Mouse (Mus musculus) bone marrow, adult 2 months (tissue): ENCODE data around the gene Gpt2. TPM values are rescaled to one million over a fixed set of nuclear protein-coding genes. Genes with fewer than 3 reads are reported as not detected.

Experiments
- H3K27ac ChIP-seq: fragments of 200-500 bp; 2 replicates; pipeline ENCODE4 v1.5.1; 2012; ENCODE audit warnings: low read depth, mild to moderate bottlenecking, control low read depth, inconsistent platforms, low read length; ENCODE audit not compliant: control insufficient read depth, poor library complexity, insufficient read depth
- H3K4me1 ChIP-seq: fragments of 200-500 bp; 2 replicates; pipeline ENCODE4 v1.6.1; 2011; ENCODE audit warnings: low read length; ENCODE audit not compliant: control insufficient read depth, insufficient read depth
- H3K4me3 ChIP-seq: fragments of 200-500 bp; replicated peaks from 2 replicates; pipeline ENCODE3; 2011; ENCODE audit warnings: mild to moderate bottlenecking, low read depth, low read length, control low read depth; ENCODE audit not compliant: control insufficient read depth
- CTCF ChIP-seq: fragments of 200-500 bp; IDR thresholded peaks from 2 replicates; pipeline ENCODE4 v1.5.1; 2011; ENCODE audit warnings: low read length, control low read depth; ENCODE audit not compliant: control insufficient read depth, insufficient read depth
- POLR2A ChIP-seq: fragments of 200-500 bp; IDR thresholded peaks from 2 replicates; pipeline ENCODE4 v1.6.1; 2011; ENCODE audit warnings: low read depth, mild to moderate bottlenecking, control low read depth, low read length, borderline replicate concordance; ENCODE audit not compliant: control insufficient read depth
- WGBS: fragments of 180-500 bp; shearing (Covaris S2); methylation state at CpG from one replicate; pipeline ENCODE4 v1.1.7; 2018; 5-methylcytosine and 5-hydroxymethylcytosine counted together
- polyA plus RNA-seq: library from polyadenylated mRNA; stranded (reverse); fragments of >200 nt; gene quantifications from 2 replicates; pipeline ENCODE4 v1.2.4, GENCODE M21; 2011; ENCODE audit warnings: low replicate concordance; ENCODE audit not compliant: missing spikeins, insufficient read depth, insufficient read length

Gene Gpt2
- polyA plus RNA-seq, 1 experiment: 4.0 TPM

GRCm38 (mm10) chr8:85504704-85505103 is 12.3 kb downstream of the Gpt2 start:
- WGBS: 84% methylated on average over 6 of the region's 6 CpGs
- TF ChIP-seq CTCF (no peak), POLR2A (no peak)
- H3K27ac ChIP-seq: no peak overlapping the region
- no peak overlapping the region for H3K4me3 ChIP-seq
- H3K4me1 ChIP-seq: peaks cover 2% of the 10 kb centered on the region; the same call in 1 of the 2 replicates

GRCm38 (mm10) chr8:85506620-85507019 is 14.2 kb downstream of the Gpt2 start:
- 73% methylated on average over 4 of the region's 4 CpGs for WGBS
- Histone ChIP-seq H3K4me3 (no peak overlapping the region), H3K4me1 (peaks cover 2% of the 10 kb centered on the region; the same call in 1 of the 2 replicates), H3K27ac (no peak overlapping the region)
- no peak for TF ChIP-seq CTCF
- TF ChIP-seq POLR2A: no peak

- 76% methylated on average over 4 of the region's 4 CpGs for WGBS
- no peak overlapping the region for H3K27ac ChIP-seq
These were observed 16.3 kb downstream of the Gpt2 start for GRCm38 (mm10) chr8:85508661-85509060.

DNA sequence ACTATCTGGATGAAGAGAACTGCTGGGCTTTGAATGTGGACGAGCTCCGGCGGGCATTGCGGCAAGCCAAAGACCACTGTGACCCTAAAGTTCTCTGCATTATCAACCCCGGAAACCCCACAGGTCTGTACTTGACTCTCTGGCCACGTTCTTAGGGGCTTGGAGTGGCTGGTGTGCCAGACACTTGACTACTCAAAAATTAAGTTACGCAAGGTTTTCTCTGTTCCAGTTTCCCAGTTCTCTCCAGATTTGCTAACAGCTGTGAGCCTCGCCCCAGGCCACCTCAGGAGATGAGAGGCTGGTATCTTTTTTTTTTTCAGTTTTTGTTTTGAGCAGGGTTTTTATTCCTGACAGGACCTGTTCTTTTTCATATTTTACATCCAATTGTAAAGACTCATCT is 19.9 kb downstream of the Gpt2 start:
- Histone ChIP-seq H3K27ac (no peak overlapping the region), H3K4me1 (no peaks in the 10 kb centered on the region), H3K4me3 (no peak overlapping the region)
- WGBS: 77% methylated on average over 8 of the region's 8 CpGs
- TF ChIP-seq POLR2A (no peak), CTCF (no peak)

More at GRCm38 (mm10) chr8:85508661-85509060, 16.3 kb downstream of the Gpt2 start:
- TF ChIP-seq CTCF (no peak), POLR2A (no peak)
- Histone ChIP-seq H3K4me3 (no peak overlapping the region), H3K4me1 (no peaks in the 10 kb centered on the region)

DNA sequence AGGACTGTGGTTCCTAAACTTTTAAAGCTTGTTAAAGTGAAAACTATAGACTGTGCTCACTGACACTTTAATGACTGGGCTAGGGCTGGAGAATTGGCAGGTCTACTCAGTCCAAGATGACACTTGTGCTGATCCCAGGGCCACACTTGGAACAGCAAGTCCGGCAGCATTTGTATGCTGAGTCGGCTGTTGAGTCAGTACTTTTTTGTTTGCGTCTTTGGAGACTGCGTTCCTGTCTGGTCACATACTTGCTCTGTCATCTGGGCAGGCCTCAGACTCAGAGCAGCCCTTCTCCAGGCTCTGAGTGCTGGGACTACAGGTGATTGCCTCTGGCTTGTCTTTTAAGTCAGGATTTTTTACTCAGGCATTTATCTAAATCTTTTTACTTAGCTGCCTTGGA is 20.9 kb downstream of the Gpt2 start:
- 84% methylated on average over 4 of the region's 4 CpGs for WGBS
- Histone ChIP-seq H3K27ac (no peak overlapping the region), H3K4me3 (no peak overlapping the region), H3K4me1 (no peaks in the 10 kb centered on the region)
- TF ChIP-seq CTCF: no peak
- TF ChIP-seq POLR2A: no peak

GRCm38 (mm10) chr8:85515391-85515790 is 23.0 kb downstream of the Gpt2 start:
- no peak overlapping the region for H3K27ac ChIP-seq
- WGBS: 50% methylated on average over 7 of the region's 7 CpGs
- TF ChIP-seq CTCF (no peak), POLR2A (no peak)
- no peaks in the 10 kb centered on the region for H3K4me1 ChIP-seq
- H3K4me3 ChIP-seq: no peak overlapping the region

DNA sequence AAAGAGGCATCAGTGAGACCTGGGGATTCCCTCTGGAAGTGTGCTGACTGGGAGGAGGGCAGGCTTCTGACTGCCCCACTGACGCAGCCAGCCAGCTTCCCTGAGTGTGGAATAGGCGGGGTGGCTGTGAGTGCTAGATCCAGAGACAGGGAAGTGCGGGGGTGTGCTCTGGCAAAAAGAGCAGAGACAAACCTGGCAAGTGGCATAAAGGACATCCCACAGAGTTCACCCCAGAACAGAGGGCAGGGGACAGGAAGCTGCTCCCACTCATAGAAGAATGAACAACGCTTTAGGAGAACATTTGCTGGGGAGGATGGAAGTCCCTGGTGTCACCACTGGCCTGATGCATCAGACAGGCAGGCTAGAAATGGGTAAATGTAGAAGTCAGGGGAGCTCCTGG is 25.0 kb downstream of the Gpt2 start:
- H3K27ac ChIP-seq: no peak overlapping the region
- 72% methylated on average over 4 of the region's 4 CpGs for whole genome bisulfite sequencing
- no peak for TF ChIP-seq POLR2A
- no peak for TF ChIP-seq CTCF

DNA sequence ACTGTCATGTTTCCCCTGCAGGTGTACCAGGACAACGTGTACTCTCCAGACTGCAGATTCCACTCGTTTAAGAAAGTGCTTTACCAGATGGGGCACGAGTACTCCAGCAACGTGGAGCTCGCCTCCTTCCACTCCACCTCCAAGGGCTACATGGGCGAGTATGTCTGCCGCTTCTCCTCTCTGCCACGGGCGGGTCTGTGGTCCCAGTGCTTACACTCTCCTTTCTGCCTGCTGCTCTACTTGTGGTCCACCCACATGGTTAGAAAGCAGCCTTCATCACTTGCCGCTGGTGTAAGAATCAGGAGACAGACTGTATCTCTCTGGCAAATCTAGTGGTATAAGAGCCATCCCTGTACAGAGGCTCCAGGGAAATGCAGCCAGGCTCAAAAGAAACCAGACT is 25.6 kb downstream of the Gpt2 start:
- H3K4me1 ChIP-seq: no peaks in the 10 kb centered on the region
- no peak overlapping the region for H3K27ac ChIP-seq
- TF ChIP-seq POLR2A: no peak
- TF ChIP-seq CTCF: no peak
- H3K4me3 ChIP-seq: no peak overlapping the region
- WGBS: 86% methylated on average over 10 of the region's 10 CpGs

More for the DNA sequence above, 25.0 kb downstream of the Gpt2 start:
- H3K4me1 ChIP-seq: no peaks in the 10 kb centered on the region
- no peak overlapping the region for H3K4me3 ChIP-seq

- no peak overlapping the region for H3K27ac ChIP-seq
- H3K4me1 ChIP-seq: no peaks in the 10 kb centered on the region
- 83% methylated on average over 4 of the region's 4 CpGs for WGBS
- TF ChIP-seq CTCF (no peak), POLR2A (no peak)
- H3K4me3 ChIP-seq: no peak overlapping the region
These were observed 28.2 kb downstream of the Gpt2 start for GRCm38 (mm10) chr8:85520586-85520985.
